Mouse (Mus musculus) mouse trophoblast stem cell (cell line): ENCODE results near the gene Mphosph10.

Experiments used
- in situ Hi-C, 2 experiments: fragments of 300-500 bp; cut with MseI, MboI; formaldehyde crosslinking; loops; 2 replicates in 1 of 2; 3 replicates in 1 of 2; pipeline ENCODE4 v1.15.1; 2025

Gene Mphosph10

GRCm38 (mm10) chr7:64392122-64392818 lies at the start of gene Mphosph10, which contains the start of gene Mcee:
Mphosph10 (minus strand) TSS chr7:64392268.
Mcee (plus strand) TSS chr7:64392607.
- in situ Hi-C loops, result no loop called here

- in situ Hi-C loops, result no loop called here
Measured at GRCm38 (mm10) chr7:64440519-64440918, 48.5 kb upstream of the Mphosph10 start.

GRCm38 (mm10) chr7:64439595-64440518 lies 47.8 kb upstream of the Mphosph10 start:
- in situ Hi-C loops, result loop anchor here in 1 of 2 experiments (10.0 kb wide), 2 partner anchors 65 to 295 kb away; partner anchors contain the start of gene Apba2

- in situ Hi-C loops, result loop anchor here in 1 of 2 experiments (25.0 kb wide), 1 partner anchor 312 kb away; no protein-coding TSS in a partner anchor
Measured at GRCm38 (mm10) chr7:64424861-64425260, 32.8 kb upstream of the Mphosph10 start.

GRCm38 (mm10) chr7:64403989-64404388 lies 11.9 kb upstream of the Mphosph10 start:
- in situ Hi-C loops, result loop anchor here in 1 of 2 experiments (25.0 kb wide), 1 partner anchor 333 kb away; no protein-coding TSS in a partner anchor

- in situ Hi-C loops, result loop anchor here in 1 of 2 experiments (25.0 kb wide), 1 partner anchor 335 kb away; no protein-coding TSS in a partner anchor
Measured at GRCm38 (mm10) chr7:64402452-64402851, 10.4 kb upstream of the Mphosph10 start.

GRCm38 (mm10) chr7:64400725-64401124 lies 8.7 kb upstream of the Mphosph10 start:
- in situ Hi-C loops, result loop anchor here in 1 of 2 experiments (25.0 kb wide), 1 partner anchor 337 kb away; no protein-coding TSS in a partner anchor

- in situ Hi-C loops, result no loop called here
Measured at GRCm38 (mm10) chr7:64392819-64393151, 717 bp upstream of the Mphosph10 start.

GRCm38 (mm10) chr7:64391479-64391878 lies 589 bp downstream of the Mphosph10 start:
- in situ Hi-C loops, result no loop called here

GRCm38 (mm10) chr7:64373830-64374562 lies 18.1 kb downstream of the Mphosph10 start, which contains the start of gene Fan1:
Fan1 (minus strand) TSS chr7:64374095.
- in situ Hi-C loops, result no loop called here

GRCm38 (mm10) chr7:64373147-64373829 lies 18.8 kb downstream of the Mphosph10 start:
- in situ Hi-C loops, result no loop called here

GRCm38 (mm10) chr7:64371940-64372878 lies 19.9 kb downstream of the Mphosph10 start:
- in situ Hi-C loops, result no loop called here

- in situ Hi-C loops, result no loop called here
Measured at GRCm38 (mm10) chr7:64369841-64370240, 22.2 kb downstream of the Mphosph10 start.

- in situ Hi-C loops, result no loop called here
Measured at GRCm38 (mm10) chr7:64365863-64366262, 26.2 kb downstream of the Mphosph10 start.

GRCm38 (mm10) chr7:64360586-64360945 lies 31.5 kb downstream of the Mphosph10 start:
- in situ Hi-C loops, result no loop called here

GRCm38 (mm10) chr7:64359943-64360585 lies 32.0 kb downstream of the Mphosph10 start:
- in situ Hi-C loops, result no loop called here

GRCm38 (mm10) chr7:64358666-64359065 lies 33.4 kb downstream of the Mphosph10 start:
- in situ Hi-C loops, result no loop called here

GRCm38 (mm10) chr7:64357405-64357804 lies 34.7 kb downstream of the Mphosph10 start:
- in situ Hi-C loops, result no loop called here

- in situ Hi-C loops, result no loop called here
Measured at GRCm38 (mm10) chr7:64356661-64357060, 35.4 kb downstream of the Mphosph10 start.
